8 mouse cellular contexts compared by ENCODE assay signal in the genomic region with DNA sequence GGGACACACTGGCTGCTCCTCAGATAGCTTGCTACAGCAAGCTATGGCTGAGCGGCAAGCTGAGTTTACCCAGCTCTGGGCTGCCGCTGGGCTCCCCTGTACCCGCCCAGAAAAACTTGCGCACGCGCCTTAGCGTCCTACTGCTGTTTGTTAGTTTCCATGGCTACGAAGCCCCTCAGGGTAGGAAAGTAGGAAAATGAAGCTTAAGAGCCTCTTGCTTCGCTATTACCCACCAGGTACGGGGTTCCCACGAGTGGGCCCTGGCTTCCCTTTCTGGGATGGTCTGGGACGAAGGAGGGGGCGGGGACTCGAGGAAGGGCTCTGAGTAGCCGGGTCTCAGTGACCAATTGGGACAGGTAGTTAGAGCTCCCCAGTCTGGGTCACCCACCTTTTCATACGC. TPM values are rescaled to one million over a fixed set of nuclear protein-coding genes. Genes with fewer than 3 reads are reported as not detected.
DNase-seq lines count a peak whose midpoint lies in the region; ATAC-seq and TF ChIP-seq lines count a peak whose summit lies in the region.

A gene (plus strand): TSS at position 150 of the 400 bp plus-strand sequence.

- peaks cover 12% of the 10 kb centered on the region for H3K27me3 ChIP-seq in E14TG2a.4 (ENCODE audit: insufficient read depth, low read length)
- no peaks in the 10 kb centered on the region for H3K27me3 ChIP-seq in forebrain, embryonic 10.5 days (ENCODE audit: poor library complexity, severe bottlenecking)
- no peaks in the 10 kb centered on the region for H3K27me3 ChIP-seq in liver, embryonic 16.5 days (ENCODE audit: control insufficient read depth, insufficient read depth, low read depth, low read length)

- peak within 1 kb of the TSS; percentile 63 for H3K4me3 ChIP-seq in E14TG2a.4 (replicated peaks; ENCODE audit: low read length)
- peak within 1 kb of the TSS; percentile 61 for H3K4me3 ChIP-seq in forebrain, embryonic 10.5 days
- H3K4me3 ChIP-seq in liver, embryonic 16.5 days (ENCODE audit: low read depth, low read length), result peak within 1 kb of the TSS; percentile 51

- peak within 1 kb of the TSS; percentile 51 for H3K4me2 ChIP-seq in liver, embryonic 16.5 days (ENCODE audit: low read depth, low read length)

- no peaks in the 10 kb centered on the region for H3K9me3 ChIP-seq in E14TG2a.4 (ENCODE audit: low read length)
- H3K9me3 ChIP-seq in forebrain, embryonic 10.5 days, result no peaks in the 10 kb centered on the region
- H3K9me3 ChIP-seq in liver, embryonic 16.5 days (replicated peaks; ENCODE audit: control insufficient read depth, low read length), result no peaks in the 10 kb centered on the region

- WGBS in forebrain, embryonic 10.5 days, result under 1% methylated on average over 16 of the region's 16 CpGs
- WGBS in liver, embryonic 16.5 days (ENCODE audit: insufficient replicate concordance), result 2% methylated on average over 16 of the region's 16 CpGs

- intact Hi-C loops in heart, postnatal 14 days (cut with DNase I), result no loop called here

- peak within 1 kb of the TSS; percentile 84 for H3K27ac ChIP-seq in forebrain, embryonic 10.5 days
- H3K27ac ChIP-seq in liver, embryonic 16.5 days (ENCODE audit: low read length), result no peak within 1 kb of the TSS

- 0 out of 2 replicates have a peak, but pooled peaks have one; percentile 30 for ATAC-seq in liver, embryonic 16.5 days (ENCODE audit: low read depth)

- DNase-seq in adrenal gland, postnatal 36 days, result peak; percentile 68 to 74
- peak; percentile 86 for DNase-seq in forebrain, embryonic 10.5 days (ENCODE audit: extremely low spot score, low spot score)
- peak; percentile 49 to 65 for DNase-seq in heart, postnatal 14 days
- DNase-seq in kidney, postnatal 25 days, result peak; percentile 78 to 86
- DNase-seq in ovary, adult 18-20 months (ENCODE audit: low spot score), result peak; percentile 43
- no peak for DNase-seq in thymus, postnatal 14 days

- H3K9ac ChIP-seq in liver, embryonic 16.5 days (ENCODE audit: low read depth, low read length), result no peak within 1 kb of the TSS

- H3K36me3 ChIP-seq in E14TG2a.4 (ENCODE audit: insufficient read depth, low read length), result no peaks in the 10 kb centered on the region
- H3K36me3 ChIP-seq in forebrain, embryonic 10.5 days (replicated peaks), result no peaks in the 10 kb centered on the region
- no peaks in the 10 kb centered on the region for H3K36me3 ChIP-seq in liver, embryonic 16.5 days (ENCODE audit: control insufficient read depth, insufficient read depth)

- TF ChIP-seq CTCF in E14TG2a.4 (conservative IDR thresholded peaks at IDR 0.05; ENCODE audit: low read length), result no peak

- peaks cover 2% of the 10 kb centered on the region; the same call in 1 of the 2 replicates for H3K4me1 ChIP-seq in E14TG2a.4 (replicated peaks; ENCODE audit: low read depth, low read length)
- H3K4me1 ChIP-seq in forebrain, embryonic 10.5 days, result peaks cover 9% of the 10 kb centered on the region; the same call in 1 of the 2 replicates
- no peaks in the 10 kb centered on the region for H3K4me1 ChIP-seq in liver, embryonic 16.5 days (ENCODE audit: control insufficient read depth, low read depth, low read length)

RNA-seq across cellular contexts. Expression of the gene that starts here (rescaled TPM):
- not detected for total RNA-seq in adrenal gland, postnatal 36 days (2021)
- polyA plus RNA-seq in forebrain, embryonic 10.5 days (2016; fragmentation: Nextera tagmentation; extraction: Ambion mirVana), result 0.15 and 0.25 TPM in 2 replicates
- not detected for total RNA-seq in heart, postnatal 14 days (2021)
- polyA plus RNA-seq in liver, embryonic 16.5 days (2015; fragmentation: Nextera tagmentation; extraction: Ambion mirVana), result not detected in 2 replicates

Comparison
In these comparisons a context has a peak if more than half of its experiments do, and no peak if none do; other contexts are left out.
1. Peak in DNase-seq in adrenal gland, postnatal 36 days; RNA of the gene not detected or under 1 TPM.
2. Peak in DNase-seq, H3K4me3 ChIP-seq and H3K27ac ChIP-seq in forebrain, embryonic 10.5 days; RNA of the gene not detected or under 1 TPM.
3. Peak in DNase-seq in heart, postnatal 14 days; RNA of the gene not detected or under 1 TPM.
4. Peak in ATAC-seq, H3K4me3 ChIP-seq and H3K4me2 ChIP-seq in liver, embryonic 16.5 days; RNA of the gene not detected or under 1 TPM.